Mouse (Mus musculus) ES-E14 (cell line): Measurements from ENCODE around the gene Cited4.

Experiments
- CHD2 ChIP-seq: IDR thresholded peaks from 2 replicates; pipeline ENCODE4 v1.6.1; 2014; ENCODE audit warnings: mild to moderate bottlenecking, low read depth, low read length, inconsistent platforms
- HCFC1 ChIP-seq: IDR thresholded peaks from 2 replicates; pipeline ENCODE4 v1.6.1; 2012; ENCODE audit warnings: low read length, inconsistent platforms, borderline replicate concordance; ENCODE audit not compliant: insufficient read depth
- ZC3H11A ChIP-seq: IDR thresholded peaks from 2 replicates; pipeline ENCODE4 v1.6.1; 2012; ENCODE audit warnings: low read depth, mild to moderate bottlenecking, inconsistent platforms, low read length, borderline replicate concordance
- ZNF384 ChIP-seq: IDR thresholded peaks from 2 replicates; pipeline ENCODE4 v1.6.1; 2012; ENCODE audit warnings: low read depth, low read length, inconsistent platforms

DNA sequence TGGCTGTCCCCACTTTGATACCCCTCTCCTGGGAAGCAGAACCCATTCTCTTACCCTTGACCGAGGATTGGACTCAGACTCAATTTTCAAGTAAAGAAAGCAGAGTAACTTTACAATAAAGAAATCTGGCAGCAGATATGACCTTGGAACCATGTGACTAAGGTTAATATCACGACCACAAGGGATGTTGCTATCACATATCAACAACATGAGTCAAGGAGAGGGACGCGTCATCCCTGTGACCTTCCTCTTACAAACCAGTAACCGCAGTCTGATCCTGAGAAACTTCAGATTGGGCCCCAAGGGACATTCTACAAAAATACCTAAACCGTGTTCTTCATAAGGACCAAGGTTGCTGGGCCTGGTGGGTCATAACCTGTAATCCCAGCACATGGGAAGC lies 38.6 kb upstream of the Cited4 start:
- TF ChIP-seq HCFC1 (no peak), ZC3H11A (no peak), ZNF384 (no peak), CHD2 (no peak)
